Mouse (Mus musculus) B cell, adult 67 days (primary cell): ENCODE data around the gene Olfr628. TPM values are rescaled to one million over a fixed set of nuclear protein-coding genes. Genes with fewer than 3 reads are reported as not detected.

Source experiments
- total RNA-seq, 2 experiments: library from RNA; stranded (reverse); gene quantifications; 4 replicates each; pipeline ENCODE4 v1.2.4; 2023

Olfr628 gene
- not detected for total RNA-seq

GRCm38 (mm10) chr7:103730074-103730473, at the start of gene Olfr628:
Gene Olfr628 (plus strand): TSS chr7:103730374.

GRCm38 (mm10) chr7:103682420-103682819, 47.8 kb upstream of the Olfr628 start, which contains the start of gene Olfr625-ps1:
Gene Olfr625-ps1 (plus strand): TSS chr7:103682720.

GRCm38 (mm10) chr7:103714371-103714770, 15.8 kb upstream of the Olfr628 start, which contains the start of gene Olfr243:
Gene Olfr243 (plus strand): TSS chr7:103714671.

GRCm38 (mm10) chr7:103744843-103745242, 14.7 kb downstream of the Olfr628 start, which contains the start of gene Olfr629:
Gene Olfr629 (minus strand): TSS chr7:103744943.

GRCm38 (mm10) chr7:103757233-103757632, 27.1 kb downstream of the Olfr628 start, which contains the start of gene Olfr630:
Gene Olfr630 (minus strand): TSS chr7:103757333.

GRCm38 (mm10) chr7:103771494-103771893, 41.3 kb downstream of the Olfr628 start, which contains the start of gene Olfr69:
Gene Olfr69 (minus strand): TSS chr7:103771594.

GRCm38 (mm10) chr7:103779598-103779997, 49.4 kb downstream of the Olfr628 start, which contains the start of gene Olfr68:
Gene Olfr68 (minus strand): TSS chr7:103779698.

Other genes starting within 250 kb of the Olfr628 start
- not detected for gene Olfr609, start 232.3 kb upstream of the Olfr628 start, total RNA-seq
- not detected for gene Olfr610, start 218.3 kb upstream of the Olfr628 start, total RNA-seq
- gene Olfr611, start 209.5 kb upstream of the Olfr628 start, total RNA-seq: not detected
- gene Olfr612, start 187.7 kb upstream of the Olfr628 start, total RNA-seq: not detected
- gene Olfr613, start 182.3 kb upstream of the Olfr628 start, total RNA-seq: not detected
- gene Olfr615, start 174.3 kb upstream of the Olfr628 start, total RNA-seq: not detected
- not detected for gene Olfr616, start 161.2 kb upstream of the Olfr628 start, total RNA-seq
- gene Olfr617, start 157.3 kb upstream of the Olfr628 start, total RNA-seq: not detected
- not detected for gene Olfr618, start 140.3 kb upstream of the Olfr628 start, total RNA-seq
- not detected for gene Olfr619, start 129.8 kb upstream of the Olfr628 start, total RNA-seq
- not detected for gene Olfr620, start 117.8 kb upstream of the Olfr628 start, total RNA-seq
- not detected for gene Olfr622, start 87.7 kb upstream of the Olfr628 start, total RNA-seq
- not detected for gene Olfr623, start 66.7 kb upstream of the Olfr628 start, total RNA-seq
- not detected for gene Olfr624, start 59.2 kb upstream of the Olfr628 start, total RNA-seq
- gene Olfr625-ps1, start 47.7 kb upstream of the Olfr628 start, total RNA-seq: not detected
- gene Olfr243, start 15.7 kb upstream of the Olfr628 start, total RNA-seq: not detected
- not detected for gene Olfr629, start 14.6 kb downstream of the Olfr628 start, total RNA-seq
- not detected for gene Olfr630, start 27.0 kb downstream of the Olfr628 start, total RNA-seq
- gene Olfr69, start 41.2 kb downstream of the Olfr628 start, total RNA-seq: not detected
- not detected for gene Olfr68, start 49.3 kb downstream of the Olfr628 start, total RNA-seq
- gene Olfr67, start 61.4 kb downstream of the Olfr628 start, total RNA-seq: not detected
- 10 to 100 TPM in 1 of 2 experiments, 1 to 10 TPM in 1; 3.1 to 49.4 TPM for gene Hbb-bt, start 83.6 kb downstream of the Olfr628 start, total RNA-seq
- 100 to 1,000 TPM in 1 of 2 experiments, 10 to 100 TPM in 1; 22.4 to 295 TPM for gene Hbb-bs, start 97.7 kb downstream of the Olfr628 start, total RNA-seq
- gene Hbb-bh2, start 110.1 kb downstream of the Olfr628 start, total RNA-seq: not detected
- not detected for gene Hbb-bh1, start 112.8 kb downstream of the Olfr628 start, total RNA-seq
- not detected for gene Hbb-y, start 122.8 kb downstream of the Olfr628 start, total RNA-seq
- not detected for gene Olfr66, start 155.9 kb downstream of the Olfr628 start, total RNA-seq
- not detected for gene Olfr64, start 164.1 kb downstream of the Olfr628 start, total RNA-seq
- not detected for gene Olfr65, start 173.1 kb downstream of the Olfr628 start, total RNA-seq
- not detected for gene Olfr631, start 198.5 kb downstream of the Olfr628 start, total RNA-seq
- not detected for gene Olfr632, start 204.0 kb downstream of the Olfr628 start, total RNA-seq
- not detected for gene Olfr633, start 214.1 kb downstream of the Olfr628 start, total RNA-seq
- gene Olfr635, start 240.8 kb downstream of the Olfr628 start, total RNA-seq: not detected